Mouse (Mus musculus) megakaryocyte, adult 5-6 weeks (primary cell): ENCODE data around the gene Cit. TPM values are rescaled to one million over a fixed set of nuclear protein-coding genes. Genes with fewer than 3 reads are reported as not detected.

ENCODE experiments used
- ATAC-seq: 2 replicates; pipeline ENCODE4 v1.8.0; 2016; ENCODE audit warnings: mild to moderate bottlenecking, inconsistent platforms; ENCODE audit not compliant: poor library complexity, severe bottlenecking
- total RNA-seq, 2 experiments: library from RNA; stranded (forward) in 1 of 2; stranded (reverse) in 1 of 2; fragments of 153-499, 151-499 nt in 1 of 2; fragments of 221-1000, 200-1000 nt in 1 of 2; gene quantifications; 2 replicates each; pipeline versions ENCODE4 v1.2.3 to v1.2.4; 2015 to 2017

Gene Cit
- total RNA-seq, 2 experiments from 2014 or later = 26.8 to 35.0 TPM

DNA sequence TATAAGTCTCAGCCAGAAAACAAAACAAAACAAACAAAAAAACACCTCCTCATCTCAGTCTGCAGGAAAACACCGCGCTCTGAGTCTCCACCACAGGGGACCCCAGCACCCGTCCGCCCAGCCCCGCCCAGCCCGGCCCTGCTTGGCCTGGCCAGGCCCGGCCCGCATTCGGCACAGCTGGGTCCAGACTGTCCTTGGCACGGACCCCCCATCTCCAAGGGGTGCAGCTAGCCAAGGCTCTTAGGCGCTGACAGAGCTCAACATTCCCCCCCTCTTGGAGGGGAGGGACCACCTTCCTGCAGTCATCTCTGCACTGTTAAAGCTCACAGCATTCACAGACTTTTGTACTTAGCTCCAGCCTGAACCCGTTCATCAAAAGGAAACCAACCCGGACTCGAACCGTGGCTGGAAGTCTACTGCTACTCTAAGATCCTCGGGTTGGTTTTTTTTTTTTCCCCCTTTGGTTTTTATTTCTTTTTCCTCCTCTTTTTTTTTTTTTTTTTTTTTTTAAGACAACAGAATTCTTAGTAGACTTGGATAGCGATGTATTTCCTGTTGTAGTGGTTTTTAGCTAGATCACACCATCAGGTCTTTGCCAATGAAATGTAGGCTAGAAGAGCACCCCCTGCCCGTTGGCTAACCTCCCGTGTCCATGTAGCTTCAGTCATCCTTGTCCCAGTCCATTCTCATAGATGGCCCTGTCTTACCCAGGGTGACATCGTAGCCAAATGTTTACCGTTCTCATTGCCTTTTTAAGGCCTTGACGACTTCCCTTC lies 161.4 kb downstream of the Cit start:
- ATAC-seq = no peak

DNA sequence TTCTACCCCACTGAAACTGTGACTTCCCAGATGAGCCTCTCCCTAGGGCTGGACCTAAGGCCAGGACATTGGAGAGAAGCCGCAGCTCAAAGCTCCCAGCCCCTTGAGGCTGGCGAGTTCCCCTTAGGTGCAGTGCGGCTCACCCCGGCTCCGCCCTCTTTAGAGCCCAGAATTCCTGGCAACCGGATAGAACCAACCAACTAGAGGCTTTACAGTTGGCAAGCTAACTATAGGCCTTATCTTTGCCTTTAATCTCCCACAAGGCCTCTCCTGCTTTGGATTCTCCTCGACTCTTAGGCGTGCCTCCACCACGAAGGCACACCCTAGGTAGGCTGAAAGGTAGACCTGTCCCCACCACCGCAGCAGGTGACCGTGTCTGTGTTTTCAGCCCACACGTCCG lies 162.6 kb downstream of the Cit start:
- ATAC-seq = no peak

DNA sequence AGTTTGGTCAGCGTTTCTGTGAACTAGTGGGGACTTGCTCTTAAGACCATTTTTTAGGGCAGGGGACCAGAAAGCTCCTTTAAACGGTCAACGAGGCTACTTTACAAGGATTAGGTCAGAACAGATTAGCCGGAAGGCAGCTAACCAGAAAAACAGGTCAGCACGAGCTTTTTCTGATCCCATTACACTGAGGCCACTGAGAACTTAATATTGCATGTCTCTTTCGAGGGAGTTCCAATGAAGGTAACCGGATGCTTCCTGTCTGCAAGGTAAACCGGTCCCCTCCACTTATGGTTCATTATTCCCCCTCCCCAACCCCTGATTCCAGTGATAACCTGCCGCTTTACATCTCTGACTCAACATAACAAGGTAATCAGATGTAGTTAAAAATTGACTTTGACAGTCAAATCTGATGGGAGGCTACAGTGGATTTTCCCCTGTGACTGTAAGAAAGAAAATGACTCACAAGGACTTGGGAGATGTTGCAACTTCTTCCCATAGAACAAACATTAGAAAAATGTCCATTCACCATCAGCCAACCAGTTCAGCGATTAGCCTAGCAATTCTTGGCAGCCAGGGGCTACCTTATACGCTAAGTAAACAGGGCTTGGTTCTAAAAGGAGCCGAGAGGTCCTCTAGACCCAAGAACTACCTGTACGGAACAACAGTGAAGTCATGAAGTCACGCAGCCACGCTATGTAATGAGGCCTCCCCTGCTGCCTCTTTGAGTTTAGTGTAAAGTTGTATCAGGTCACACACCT lies 164.2 kb downstream of the Cit start:
- no peak for ATAC-seq

DNA sequence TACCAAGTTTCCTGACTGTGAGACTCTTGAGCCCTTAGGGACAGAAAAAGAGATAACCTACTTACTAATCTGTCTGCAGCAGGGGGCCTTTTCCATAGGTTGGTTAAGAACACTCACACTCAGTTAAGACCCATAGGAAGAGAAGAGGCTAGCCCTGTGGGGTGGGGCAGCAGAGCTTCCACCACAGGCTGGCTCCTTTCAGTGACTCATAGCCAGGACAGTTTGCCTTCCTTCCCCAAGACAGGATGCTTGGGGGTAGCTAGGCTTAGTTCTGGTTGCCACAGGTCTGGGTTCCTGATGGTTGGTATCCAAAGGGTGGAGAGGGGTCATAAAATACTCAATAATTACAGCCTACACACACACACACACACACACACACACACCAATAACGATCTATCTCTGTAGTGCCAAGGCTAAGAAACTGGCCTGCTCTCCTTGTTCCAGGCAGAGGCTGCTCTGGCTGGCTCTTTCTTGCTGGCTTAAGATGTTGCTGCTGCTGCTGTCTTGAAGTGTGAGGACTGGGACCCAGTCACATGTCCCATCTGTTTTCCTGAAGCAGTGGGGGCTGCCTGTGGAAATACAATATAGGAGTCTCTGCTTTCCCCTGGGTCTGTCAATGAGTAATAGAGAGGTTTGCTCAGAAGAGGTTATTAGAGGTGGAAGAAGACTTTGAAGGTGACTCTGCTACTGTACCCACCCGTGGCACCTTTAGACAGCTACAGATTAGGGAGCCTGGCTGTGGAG lies 165.0 kb downstream of the Cit start:
- ATAC-seq = no peak

DNA sequence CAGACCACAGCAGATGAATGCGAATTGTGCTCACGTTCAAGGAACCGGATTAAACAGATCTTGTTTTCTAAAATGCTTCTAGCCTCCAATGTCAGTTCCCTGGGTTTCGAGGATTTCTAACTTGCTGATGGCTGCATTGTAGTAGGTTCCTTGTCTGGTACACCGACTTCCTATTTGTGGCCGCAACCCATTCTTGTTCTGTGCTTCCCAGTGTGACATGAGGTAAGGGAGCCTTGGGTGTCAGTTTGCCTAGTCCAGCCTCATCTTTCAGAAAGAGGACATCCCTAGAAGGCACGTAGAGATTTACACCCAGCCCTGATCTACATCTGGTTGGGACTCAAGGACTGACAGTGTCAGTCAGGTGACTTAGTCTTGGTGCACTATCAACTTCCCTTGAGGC lies 166.6 kb downstream of the Cit start:
- peak; percentile 60 for ATAC-seq

DNA sequence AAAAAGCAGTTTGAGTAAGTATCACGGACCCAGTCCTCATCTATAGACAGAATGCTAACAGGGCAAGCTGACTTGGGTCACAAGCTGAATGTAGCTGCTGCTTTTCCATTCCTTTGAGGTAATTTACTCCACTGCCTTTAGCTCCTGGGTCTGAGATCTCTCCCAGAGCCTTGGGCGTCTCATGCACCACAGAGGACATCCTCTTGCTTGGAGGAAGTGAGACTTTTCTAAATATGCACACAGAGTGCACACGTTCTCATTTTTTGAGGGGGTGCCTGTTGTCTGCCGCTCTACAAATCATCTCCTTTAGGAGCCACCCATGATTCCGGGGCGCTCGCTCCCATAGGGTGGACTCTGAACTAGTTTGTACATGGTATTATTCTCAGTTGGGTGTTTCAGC lies 167.4 kb downstream of the Cit start:
- peak; percentile 62 for ATAC-seq

DNA sequence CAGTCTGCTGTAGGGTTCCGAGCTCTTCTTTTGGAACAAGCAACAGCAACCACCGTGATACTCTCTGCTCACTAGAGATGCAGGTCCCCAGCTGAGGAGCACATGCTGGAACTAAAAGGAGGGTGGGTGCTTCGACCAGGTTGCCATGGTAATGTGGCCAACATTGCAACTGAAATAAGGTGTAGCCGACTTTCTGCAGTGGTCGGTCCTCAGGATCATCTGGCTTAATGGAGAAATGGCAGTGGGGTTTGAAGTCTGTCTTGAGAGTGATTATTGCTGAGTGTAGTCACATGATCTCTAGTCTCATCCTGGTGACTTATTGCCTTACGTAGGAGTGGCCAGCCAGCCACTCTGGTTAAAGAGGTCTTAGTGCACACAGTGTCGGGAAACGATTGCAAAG lies 168.7 kb downstream of the Cit start:
- no peak for ATAC-seq

DNA sequence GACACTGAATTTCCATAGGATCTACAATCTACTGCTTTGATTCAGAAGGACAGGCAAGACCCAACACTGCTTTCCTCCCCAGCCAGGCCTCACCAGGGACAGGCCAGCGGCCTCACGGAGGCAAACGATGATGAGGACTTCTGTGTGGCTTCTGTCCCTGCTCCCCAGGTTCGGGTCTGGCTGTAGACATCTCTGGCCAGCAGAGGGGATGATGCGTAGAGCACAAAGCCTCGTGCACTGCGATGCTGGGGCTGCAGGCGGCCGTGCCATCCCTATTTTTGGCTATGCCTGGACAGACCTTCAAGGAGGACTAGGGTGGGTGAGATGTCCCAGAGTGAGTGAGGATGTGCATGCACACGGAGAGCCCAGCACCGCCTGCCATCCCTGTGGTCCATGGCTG lies 169.2 kb downstream of the Cit start:
- no peak for ATAC-seq

DNA sequence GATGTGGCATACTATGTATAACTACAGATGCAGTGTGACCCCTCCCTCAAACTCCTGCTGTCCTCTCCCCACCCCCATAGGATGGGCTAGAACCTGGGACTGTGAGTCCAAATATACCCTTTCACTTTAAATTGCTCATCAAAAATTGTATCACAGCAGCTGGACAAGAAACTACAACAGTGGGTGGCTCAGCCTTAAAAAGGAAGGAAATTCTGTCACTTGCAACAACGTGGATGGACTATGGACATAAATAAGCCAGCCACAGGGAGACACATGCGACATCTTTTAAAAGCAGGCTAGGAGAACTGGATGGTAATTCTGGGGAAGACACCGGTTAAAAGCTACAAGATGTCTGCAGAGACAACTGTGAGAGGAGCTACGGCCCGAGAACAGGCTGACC lies 171.5 kb downstream of the Cit start:
- ATAC-seq = no peak

DNA sequence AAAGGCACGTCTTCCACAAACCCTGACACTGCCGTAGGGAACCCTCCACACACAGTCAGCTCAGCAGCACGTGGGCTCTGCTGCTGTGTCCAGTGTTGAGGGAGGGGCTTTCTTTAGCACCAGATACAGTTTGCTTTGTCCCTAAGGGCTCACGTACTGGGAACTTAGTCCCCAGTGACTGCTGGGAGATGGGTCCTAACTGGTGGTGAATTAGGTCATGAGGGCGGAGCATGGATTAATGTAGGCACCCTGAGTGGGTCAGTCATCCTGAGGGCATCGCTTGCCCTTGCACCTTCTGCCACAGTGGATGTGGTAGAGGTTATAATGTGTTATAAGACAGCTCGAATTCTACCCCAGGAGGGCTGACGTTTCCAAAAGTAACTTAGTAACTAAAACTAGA lies 172.3 kb downstream of the Cit start:
- no peak for ATAC-seq

DNA sequence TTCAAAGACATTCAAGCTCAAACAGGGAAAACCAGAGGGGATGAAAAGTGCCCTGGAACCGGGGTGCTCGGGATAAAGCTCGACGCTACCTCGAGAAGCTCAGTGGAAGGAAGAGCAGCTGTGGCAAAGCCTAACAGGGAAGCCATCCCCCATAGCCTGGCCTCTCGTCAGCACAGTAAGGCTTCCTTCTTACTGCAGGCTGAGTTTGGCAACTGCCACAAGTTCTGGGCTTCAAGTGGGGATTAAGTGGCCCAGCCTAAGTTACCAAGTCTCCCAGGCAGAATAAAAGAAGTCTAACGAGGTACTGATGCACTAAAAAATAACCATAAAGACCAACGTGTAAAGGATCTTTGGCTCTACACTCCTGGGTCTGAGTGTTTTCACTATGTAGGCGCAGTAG lies 173.1 kb downstream of the Cit start:
- ATAC-seq = no peak

DNA sequence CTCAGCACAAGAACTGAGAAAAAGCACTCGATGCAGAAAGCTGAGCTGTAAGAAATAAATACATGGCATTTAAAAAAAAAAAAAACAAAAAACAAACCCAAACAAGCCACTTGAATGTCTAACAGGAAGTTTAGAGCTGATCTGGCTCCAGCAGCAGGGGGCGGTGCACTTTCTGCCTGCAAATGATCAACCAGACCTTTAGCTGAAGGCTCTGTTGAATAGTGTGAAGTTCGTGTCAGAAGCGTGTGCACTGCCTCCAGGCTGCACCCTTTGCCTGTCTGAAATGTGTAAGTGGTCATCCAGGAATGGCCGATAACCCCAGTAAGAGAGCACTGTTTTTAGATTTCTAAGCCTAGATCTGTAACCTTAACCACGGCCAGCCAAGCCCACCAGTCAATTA lies 173.7 kb downstream of the Cit start:
- ATAC-seq = no peak

DNA sequence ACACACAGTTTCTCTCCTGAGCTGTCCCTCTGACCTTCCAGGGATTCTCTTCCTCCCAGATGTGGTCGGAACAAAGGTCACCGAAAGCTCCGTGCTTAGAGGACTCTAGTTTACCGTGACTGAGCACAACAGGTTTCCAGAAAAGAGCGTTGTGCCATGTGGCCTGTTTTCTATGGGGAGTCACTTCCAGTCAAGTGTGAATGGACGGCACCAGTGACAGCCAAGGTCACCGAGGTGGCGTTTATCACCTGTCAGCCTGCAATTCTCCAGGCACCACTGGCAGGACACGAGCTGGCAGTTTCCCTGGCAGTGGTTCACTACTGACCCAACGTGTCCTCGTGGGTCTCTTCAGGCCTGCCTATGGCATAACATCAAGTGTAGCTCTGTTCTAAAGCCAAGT lies 174.3 kb downstream of the Cit start:
- no peak for ATAC-seq

DNA sequence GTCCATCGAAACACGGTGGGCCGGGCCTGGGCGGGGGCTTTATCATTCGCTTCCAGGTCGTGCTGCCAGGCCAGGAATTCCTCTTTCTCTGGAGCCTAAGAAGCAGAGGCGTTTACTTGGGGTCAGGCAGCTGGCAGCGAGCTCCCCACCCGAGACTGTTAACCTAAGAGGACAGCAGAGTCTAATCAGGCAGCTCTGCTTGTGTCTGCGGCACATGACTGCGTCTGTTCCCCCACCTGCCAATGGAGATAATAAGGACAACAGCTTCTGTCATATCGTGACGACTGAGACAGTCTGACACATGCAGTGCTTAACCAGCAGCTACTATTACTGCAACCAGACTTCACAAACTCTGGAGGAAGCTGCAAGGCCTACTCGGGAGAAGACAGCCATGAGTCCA lies 176.5 kb downstream of the Cit start:
- ATAC-seq = no peak

DNA sequence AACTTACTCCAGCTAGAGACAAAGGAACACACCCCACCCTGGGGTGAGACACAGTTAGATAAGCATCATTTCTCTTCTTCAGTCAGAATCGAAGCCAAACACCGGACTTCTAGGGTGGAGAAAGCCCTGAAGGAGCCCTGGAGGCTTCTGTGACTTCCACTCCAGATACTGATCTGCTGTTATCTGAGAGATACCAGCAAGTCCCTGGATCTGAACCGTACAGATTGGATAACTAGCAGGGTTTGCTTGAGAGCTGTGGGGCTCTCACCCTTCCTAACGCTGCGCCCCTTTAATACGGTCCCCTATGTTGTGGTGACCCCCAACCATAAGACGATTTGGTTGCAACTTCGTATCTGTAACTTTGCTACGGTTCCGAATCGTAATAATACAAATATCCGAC lies 177.1 kb downstream of the Cit start:
- ATAC-seq = no peak

DNA sequence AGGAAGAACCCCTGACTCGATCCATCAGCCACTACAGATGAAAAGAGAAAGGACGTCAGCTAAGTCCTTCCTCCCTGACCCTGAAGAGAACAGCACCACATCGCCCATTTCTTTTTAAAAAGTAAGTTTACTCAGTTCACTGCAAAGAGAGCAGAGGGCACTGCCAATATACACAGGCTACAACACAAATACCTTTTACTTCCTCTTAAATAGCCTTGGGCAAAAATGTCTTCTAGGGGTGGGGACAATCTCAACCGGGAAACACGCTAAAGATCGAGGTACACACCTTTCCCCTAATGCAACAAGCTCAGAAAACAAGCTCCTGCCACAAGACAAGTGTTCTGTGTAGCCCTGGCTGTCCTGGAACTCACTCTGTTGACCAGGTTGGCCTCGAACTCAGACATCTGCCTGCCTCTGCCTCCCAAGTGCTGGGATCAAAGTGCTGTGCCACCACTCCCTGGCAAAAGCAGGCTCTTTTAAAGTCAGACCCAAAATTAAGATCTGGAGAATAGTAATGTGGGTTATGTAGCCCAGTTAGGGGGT lies 177.7 kb downstream of the Cit start:
- peak; percentile 19; the same call in 1 of the 2 replicates for ATAC-seq

DNA sequence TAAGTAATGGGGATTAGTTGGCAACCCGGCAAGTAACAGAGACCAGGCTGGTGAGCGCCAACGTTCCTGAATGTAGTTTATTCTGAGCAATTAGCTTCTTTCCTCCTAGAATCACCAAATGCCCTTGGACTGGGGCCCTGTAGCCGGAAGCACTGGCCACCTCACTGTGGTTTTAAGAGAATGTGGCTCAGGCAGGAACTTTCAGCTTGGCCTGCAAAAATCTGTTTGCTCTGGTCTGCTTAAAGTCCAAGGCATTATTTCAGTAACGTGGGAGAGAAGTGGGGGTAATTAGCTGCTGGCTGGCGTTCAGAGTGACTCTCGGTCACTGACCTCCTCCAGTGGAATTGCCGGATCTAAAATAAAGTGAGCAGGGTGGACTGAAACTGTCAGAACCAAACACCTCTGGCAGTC lies 178.2 kb downstream of the Cit start:
- 0 out of 2 replicates have a peak, but pooled peaks have one; percentile 5 for ATAC-seq

DNA sequence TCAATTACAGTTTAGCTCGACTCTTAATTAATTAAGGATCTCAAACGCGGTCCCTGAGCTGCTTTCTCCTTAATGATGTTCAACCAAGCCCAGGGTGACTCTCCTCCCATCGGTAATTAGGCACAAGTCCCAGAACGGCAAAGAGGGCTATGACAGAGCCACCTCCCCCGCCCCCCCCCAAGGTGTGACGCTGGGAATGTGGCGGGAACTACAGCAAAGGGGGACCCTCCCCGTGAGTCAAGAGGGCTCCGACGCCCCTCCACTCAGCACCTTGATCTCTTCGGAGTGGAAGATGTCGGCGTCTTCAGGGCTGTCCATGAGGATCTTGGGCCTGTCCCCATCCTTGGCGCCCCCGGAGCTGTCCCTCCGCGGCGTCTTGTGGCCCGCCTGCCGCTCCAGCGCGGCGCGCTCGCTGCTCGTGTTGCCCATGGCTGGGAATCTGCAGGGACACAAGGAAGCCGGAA lies 178.8 kb downstream of the Cit start:
- ATAC-seq = no peak

DNA sequence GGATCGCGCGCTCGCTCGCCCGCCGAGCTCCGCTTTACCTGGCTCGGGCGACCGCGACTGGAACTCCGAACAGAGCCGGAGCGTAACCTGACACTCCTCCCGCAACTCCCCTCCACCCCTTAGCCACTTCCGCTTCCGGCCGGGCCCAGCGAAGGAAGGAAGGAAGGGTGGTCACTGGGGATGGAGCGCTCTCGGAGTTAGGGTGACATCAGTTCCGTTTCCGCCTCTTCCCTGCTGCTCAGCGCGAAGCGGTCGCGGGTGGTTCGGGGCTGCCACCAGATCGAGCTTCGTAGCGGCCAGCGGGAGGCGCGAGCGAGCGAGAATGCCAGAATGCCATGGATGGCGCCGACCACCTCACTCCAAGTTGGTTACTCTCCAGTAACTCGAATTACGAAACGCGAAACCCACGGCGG lies 179.3 kb downstream of the Cit start, which contains the start of gene Prkab1:
TSS of gene Prkab1 (minus strand) at position 182 of the 413 bp plus-strand sequence.
- ATAC-seq = peak; percentile 92

DNA sequence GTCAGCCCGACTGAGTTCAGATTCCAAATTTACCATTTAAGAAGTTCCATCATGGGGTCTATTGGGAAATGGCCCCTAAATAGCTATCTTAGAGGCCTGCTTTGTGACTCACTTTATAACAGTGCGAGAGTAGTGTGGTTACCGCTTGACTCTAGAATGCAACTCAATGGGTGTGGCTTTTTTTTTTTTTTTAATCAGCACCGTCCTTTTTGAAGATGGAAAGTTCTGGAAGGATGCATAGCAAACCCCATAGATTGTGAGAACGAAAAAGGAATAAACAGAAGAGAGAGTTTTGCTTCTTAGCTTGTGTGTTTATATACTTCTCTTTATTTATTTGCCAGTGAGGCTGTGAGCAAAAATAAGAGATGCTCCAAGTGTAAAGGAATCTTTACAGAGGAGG lies 181.0 kb downstream of the Cit start:
- no peak for ATAC-seq

DNA sequence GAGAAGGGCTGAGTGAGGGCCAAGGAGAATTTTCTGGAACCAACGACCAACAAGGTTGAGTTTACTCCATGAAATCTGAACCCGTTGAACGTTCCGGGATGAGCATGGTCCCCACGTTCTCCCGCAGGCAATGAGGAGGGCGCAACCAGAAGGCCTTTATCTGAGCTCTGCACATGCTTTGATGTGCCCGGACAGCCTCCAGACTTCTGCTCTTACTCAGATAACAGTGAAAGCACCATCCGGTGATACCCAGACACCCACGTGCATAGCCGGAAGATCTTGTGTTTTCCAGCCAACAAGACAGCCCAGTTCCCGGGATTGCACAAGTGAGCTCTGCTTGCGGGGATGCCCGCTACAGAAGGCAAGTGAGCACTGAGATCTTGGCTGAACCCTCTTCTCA lies 181.5 kb downstream of the Cit start:
- ATAC-seq = no peak
